Mouse (Mus musculus): ENCODE results near the gene Spata7.
"Not testable (repeated sequence)": the region's sequence is repeated elsewhere in the genome, so short reads cannot be mapped to it uniquely, and the experiment has no call there.

DNA sequence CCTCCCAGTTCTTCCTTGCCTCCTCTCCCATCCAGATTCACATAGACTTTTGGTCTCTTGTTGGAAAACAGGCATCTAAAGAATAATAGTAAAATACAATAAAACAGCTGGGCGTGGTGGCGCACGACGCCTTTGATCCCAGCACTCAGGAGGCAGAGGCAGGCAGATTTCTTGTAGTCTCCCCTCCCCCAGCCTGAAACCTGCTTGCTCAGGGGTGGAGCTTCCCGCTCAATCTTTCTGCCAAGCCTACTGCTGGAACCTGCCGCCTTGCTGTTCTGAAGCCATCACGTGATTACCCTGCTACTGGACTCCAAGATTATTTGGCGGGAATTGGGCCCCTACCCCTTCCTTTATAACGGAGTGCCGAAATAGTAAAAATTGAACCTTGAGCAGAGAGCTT is 4.7 kb upstream of the Spata7 start:
- TF ChIP-seq POLR2A (IDR thresholded peaks at IDR 0.05; ENCODE audit: low read depth, low read length); CTCF (IDR thresholded peaks at IDR 0.05; ENCODE audit: extremely low read depth, insufficient read depth, insufficient read length, insufficient replicate concordance): not testable (repeated sequence)
